Mouse (Mus musculus): Measurements from ENCODE around the gene Prdx2.

DNA sequence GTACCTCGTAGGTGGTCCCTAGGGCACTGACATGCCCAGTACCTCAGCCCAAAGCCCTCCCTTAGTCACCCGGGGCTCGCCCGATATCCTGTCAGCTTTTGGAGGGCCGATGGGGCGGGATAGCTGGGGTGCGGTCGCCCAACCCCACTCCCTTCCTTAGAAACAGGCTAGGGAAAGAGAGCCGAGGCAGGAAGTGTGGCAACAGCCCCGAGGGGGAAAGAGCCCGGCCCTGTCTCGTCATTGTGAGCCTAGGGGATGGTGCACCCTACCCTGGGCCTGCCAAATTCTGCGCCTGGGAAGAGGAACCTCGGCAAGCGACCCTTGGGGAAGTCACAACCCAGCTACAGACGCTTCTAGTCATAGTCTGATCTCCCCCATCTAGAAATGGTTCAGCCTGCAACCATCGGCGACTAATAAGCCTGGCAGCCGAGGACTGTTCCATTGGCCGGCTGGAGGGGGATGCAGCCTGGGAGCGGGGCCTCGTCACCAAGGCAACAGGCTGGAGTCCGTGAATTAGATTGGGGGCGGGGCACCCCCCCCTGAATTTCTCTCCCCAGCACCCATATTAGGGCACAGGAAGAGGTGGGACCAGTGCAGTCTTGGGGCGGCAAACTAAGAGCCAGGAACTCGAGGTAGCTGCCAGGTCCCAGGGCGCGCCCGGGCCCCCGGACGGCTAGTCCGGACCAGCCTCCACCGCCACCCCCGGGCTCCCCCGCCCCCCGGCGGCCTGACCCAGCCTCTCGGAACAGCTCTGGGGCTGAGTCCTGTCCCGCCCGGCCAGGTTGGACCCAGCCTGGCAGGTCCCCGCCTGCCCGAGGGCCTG lies 10.4 kb downstream of the Prdx2 start:
- TF ChIP-seq FLI1 (IDR thresholded peaks at IDR 0.05; ENCODE audit: low read length) = no peak
- TF ChIP-seq GATA1 (IDR thresholded peaks at IDR 0.05; ENCODE audit: borderline replicate concordance, low read length) = no peak

Measured in megakaryocyte, embryonic 14.5 days (primary cell).